Mouse (Mus musculus): ENCODE data around the gene Arrdc4.

The Arrdc4 gene

DNA sequence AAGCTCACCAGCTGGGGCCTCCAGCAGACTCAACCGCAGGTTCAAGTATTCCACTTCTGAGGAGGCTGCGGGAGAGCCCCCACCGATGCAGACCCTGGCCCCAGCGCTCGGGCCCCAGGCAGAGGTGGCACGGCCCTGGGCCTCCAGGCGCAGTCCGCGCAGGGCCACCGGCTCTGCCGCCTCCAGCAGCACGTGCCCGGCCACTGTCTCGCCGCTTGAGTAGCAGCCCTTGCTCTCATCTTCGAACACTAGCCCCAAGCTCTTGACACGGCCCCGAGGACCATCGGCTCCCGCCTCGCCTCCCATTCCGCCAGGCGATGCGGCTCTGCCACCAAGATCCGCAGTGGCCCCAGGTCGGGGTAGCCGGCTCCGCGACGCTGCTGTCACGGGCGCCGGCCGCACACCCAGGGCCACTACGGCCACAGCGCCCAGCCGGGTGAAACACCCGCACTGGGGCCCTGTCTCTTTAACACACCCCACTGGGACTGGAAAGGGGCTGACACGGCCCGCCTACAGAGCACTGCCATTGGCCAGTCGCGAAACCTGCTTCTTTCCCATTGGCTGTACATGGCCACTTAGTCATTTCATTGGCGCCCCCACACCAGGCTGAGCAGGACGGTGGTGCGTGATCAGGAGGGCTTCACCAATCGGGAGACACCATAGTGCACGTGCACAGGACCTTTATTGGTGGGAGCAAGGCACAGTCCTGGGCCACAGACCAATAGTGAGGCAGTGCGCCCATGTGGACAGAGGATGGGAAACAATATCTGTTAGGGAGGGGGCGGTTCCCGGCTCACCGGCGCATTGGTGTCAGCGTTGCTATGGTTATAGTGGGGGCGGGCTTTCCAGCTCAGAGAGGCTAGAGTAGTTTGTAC is at the start of gene Arrdc4:
Gene Arrdc4 (minus strand): TSS at position 481 of the 875 bp plus-strand sequence.
- DNase-seq: peak; percentile 97

DNA sequence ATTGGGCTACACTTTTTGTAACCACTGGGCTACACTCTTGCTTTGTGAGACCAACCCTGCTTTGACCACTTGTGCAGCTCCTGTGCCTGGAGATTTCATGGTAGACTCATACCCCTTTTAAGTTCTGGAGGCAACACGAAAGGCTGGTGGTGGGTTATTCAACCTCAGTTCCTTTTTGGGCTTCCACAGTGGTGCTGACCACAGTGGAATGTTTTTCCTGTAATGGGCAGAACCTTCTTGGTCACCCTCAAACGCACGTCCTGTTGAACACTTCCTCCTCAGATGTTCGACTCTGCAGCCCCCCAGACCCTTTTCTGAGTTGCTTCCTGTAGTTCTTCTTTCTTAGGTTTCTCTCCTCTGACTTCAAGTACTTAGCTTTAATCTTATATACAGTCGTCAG is 46.5 kb upstream of the Arrdc4 start:
- DNase-seq: no peak

DNA sequence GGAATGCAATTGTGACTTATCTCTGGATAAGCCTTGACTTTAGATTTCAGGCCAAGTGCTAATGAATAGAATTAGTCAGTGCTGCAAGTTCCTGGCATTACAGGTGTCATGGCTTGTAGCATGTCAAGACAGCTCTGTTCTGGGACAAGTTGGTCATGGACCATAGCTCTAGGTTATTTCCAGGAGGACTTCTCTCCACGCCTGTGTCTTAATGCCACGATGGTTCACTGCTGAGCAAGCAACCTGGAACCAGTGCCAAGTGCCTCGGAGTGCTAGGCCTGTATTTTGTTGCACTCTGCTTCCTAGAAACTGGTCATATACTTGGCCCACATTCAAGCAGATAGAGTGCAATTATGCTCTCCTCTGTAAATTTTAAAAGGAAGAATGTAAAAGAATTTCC is 39.7 kb upstream of the Arrdc4 start:
- DNase-seq: no peak

- no peak for DNase-seq
Measured at GRCm38 (mm10) chr7:68771757-68772094, 22.7 kb upstream of the Arrdc4 start.

GRCm38 (mm10) chr7:68770894-68771756 is 22.1 kb upstream of the Arrdc4 start:
- DNase-seq: no peak

- no peak for DNase-seq
Measured at GRCm38 (mm10) chr7:68765926-68766325, 16.9 kb upstream of the Arrdc4 start.

GRCm38 (mm10) chr7:68759148-68759724 is 10.2 kb upstream of the Arrdc4 start:
- no peak for DNase-seq

DNA sequence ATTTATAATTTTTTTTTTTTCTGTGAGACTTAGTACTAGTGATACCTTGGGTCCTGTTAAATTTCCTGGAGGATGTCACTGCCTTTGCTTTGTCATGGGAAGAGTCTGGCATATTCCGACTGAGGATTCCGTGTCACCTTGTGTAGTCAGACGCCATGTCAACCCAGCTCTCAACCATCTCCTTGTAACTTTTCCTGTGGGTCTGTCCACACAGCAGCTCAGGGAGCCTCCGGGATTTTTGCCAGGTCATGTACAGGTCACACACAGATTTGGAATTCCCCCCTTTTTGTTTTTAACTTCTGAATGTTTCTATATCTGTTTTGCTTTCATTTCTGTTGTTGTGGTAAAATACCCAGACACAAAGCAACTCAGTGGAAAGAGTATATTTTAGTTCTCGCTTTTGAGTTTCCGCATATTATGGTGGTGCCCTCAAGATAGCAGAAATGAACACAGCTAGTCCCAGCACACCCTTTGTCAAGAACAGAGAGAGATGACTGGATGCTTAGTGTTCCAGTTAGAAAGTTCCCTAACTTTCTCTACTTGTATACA is 7.7 kb upstream of the Arrdc4 start:
- DNase-seq: no peak

DNA sequence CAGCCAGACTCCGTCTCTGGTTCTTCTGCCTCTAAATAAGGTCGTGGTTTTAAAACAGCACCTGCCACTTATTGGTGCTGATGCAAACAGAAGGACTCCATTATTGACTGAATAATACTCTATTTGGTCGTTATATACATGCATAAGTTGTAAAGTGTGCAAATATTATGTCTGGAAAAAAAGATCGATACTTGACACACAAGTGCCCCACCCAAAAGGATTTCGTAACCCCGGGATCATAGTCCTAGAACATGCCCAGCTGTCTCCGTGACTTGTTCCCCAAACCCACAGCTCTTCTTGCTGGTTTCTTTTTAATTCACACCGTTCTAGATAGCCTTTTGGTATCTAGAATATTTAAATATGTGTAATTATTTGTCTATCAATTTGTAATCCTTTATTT is 878 bp upstream of the Arrdc4 start:
- no peak for DNase-seq

- DNase-seq: peak; percentile 37
Measured at GRCm38 (mm10) chr7:68748361-68748760, 680 bp downstream of the Arrdc4 start.

- DNase-seq: no peak
Measured at GRCm38 (mm10) chr7:68744616-68745015, 4.4 kb downstream of the Arrdc4 start.

DNA sequence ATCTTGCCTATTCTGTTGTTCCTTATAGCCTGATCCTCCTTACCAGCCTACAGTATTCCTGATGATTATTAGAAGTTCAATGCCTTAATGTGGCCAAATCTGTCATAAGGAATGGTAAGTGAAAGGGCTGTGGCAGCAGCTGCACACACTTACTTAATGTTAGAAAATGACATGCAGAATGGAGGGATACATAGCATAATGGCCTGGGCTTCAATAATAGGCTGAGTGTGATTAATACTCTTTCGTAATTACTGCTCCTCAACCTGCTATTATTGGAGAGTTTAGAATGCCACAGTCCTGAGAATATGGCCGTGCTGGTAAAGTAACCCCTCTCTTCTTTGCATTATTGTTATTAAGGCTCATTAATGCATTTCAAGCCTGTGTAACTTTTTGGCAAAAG is 4.8 kb downstream of the Arrdc4 start:
- no peak for DNase-seq

- no peak for DNase-seq
Measured at GRCm38 (mm10) chr7:68740763-68741162, 8.3 kb downstream of the Arrdc4 start.

DNA sequence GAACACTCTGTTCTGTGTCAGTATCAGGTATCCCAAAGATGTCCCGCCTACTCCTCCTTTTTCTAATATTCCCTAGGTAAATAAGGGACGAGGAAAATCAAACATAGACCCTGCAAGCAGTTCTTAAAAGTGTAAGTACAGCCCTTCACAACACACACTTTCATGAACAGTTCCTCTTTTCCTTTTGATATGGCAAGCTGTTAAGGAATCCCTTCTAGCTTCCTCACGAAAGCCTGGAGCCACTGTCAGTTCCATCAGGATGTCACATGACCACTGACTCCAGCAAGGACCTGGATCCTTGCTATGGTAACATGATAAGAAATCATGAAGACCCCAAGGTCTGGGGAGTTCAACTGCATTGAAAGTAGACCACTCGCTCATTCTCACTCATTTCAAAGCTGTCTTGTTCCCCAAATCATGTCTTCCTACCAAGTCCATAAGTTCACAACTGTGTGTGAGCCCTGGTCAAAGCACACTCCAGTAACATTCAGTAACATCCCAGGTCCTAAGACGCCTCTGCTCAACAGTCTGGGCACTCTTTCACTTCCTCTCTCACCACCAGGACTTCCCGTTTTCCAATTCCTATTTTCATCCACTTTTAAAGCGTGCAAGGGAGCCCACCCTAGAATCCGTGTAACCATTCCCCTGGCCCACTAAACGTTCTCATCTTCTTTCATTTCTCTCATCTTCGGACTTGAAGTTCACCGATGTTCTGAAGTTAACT is 10.2 kb downstream of the Arrdc4 start:
- no peak for DNase-seq

GRCm38 (mm10) chr7:68726380-68726779 is 22.7 kb downstream of the Arrdc4 start:
- no peak for DNase-seq

DNA sequence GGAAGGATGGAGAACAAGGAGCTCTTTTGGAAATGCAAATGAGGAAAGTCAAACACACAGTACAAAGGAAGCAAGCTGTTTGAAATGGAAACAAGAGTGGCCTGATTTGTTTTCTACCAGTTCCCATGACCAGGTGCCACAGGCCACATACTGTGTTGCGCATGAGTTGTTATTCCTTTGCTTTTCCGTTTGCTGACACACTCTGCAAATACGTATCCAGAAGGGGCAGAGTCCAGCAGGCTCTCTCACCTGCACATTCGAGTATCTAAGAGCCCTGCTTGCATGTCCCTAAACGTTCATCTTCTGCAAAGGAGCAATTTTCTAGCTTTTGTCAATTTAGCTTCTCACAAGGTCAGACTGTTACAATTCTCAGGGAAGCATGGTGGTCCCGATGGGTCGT is 24.3 kb downstream of the Arrdc4 start:
- DNase-seq: no peak

- DNase-seq: no peak
Measured at GRCm38 (mm10) chr7:68721520-68721919, 27.5 kb downstream of the Arrdc4 start.

DNA sequence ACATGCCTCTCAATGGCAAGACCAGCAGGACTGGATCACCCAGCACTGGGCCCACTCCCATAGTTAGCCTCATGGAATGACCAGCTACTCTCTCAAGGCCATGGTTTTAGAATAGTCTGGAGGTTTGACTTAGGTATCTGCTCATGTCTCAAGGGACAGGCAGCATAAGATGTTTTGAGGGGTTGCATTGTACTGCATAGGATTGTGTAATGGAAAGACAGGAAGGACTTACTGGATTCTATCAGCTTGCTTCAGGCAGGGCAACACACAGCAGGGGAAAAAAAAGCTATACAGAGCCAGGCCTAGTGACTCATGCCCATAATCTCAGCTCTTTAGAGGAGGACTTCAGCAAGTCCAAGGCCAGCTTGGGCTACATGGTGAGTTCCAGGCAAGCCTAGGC is 31.1 kb downstream of the Arrdc4 start:
- no peak for DNase-seq

- peak; percentile 85 for DNase-seq
Measured at GRCm38 (mm10) chr7:68717498-68717897, 31.5 kb downstream of the Arrdc4 start.

DNA sequence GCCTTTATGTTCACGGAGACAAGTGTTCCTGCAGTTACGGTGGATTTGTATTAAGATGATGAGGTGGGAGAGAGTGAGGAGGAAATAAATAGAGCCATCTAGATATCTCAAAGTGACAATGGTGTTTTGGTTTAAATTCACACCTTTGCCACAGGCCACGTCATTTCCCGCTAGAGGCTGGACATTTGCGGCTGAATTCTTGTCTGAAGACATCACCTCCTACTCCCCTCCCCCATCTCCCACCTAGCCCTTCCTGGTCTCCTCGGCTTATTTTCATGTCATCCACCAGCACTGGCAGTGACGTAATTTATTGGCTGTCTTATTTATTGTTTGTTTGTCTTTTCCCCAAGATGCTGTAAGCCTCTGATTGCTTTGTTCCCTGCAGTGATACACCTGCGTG is 32.1 kb downstream of the Arrdc4 start:
- DNase-seq: no peak

DNA sequence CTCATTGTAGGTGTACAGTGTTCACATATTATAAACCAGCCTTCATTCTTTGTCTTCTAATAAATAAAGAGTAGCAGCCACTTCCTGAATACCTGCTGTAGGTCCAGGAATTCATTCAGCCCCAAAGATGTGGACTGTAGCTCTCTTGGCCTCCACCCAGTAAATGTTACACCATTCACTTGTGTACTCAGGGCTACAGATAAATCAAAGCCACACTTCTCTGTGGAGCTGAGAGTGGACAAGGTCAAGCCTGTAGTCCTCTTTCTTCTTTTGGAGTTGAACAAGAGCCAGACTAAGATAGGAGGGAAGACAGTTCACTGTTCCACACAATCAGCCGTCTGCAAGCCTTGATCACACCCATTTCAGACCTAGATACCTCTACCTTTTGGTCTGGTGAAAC is 36.1 kb downstream of the Arrdc4 start:
- peak; percentile 19 for DNase-seq

GRCm38 (mm10) chr7:68712425-68712824 is 36.6 kb downstream of the Arrdc4 start:
- peak; percentile 13 for DNase-seq

DNA sequence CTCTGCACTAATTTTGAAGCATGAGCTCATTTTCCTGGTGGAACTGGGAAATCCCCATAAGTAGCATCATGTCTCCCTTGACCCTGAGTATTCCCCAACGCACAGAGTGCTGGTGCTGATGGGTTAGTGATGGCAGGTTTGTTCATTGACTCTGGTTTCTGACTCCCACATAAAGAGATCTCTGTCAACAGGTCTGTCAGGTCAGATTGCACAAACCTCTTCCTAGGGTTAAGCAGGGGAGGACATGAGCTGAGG is 39.8 kb downstream of the Arrdc4 start:
- DNase-seq: no peak
